Mouse (Mus musculus) MEL (cell line): Measurements from ENCODE around the gene Zfp385b. TPM values are rescaled to one million over a fixed set of nuclear protein-coding genes. Genes with fewer than 3 reads are reported as not detected.

Experiments used
- DNase-seq: peaks from one replicate; pipeline ENCODE4 v3.0.0; 2011; ENCODE audit warnings: low read depth, low spot score
- H3K27ac ChIP-seq: 2 replicates; pipeline ENCODE4 v1.5.1; 2012; ENCODE audit warnings: low read depth, mild to moderate bottlenecking, control low read depth, low read length, moderate library complexity; ENCODE audit not compliant: control insufficient read depth
- H3K27me3 ChIP-seq, 2 experiments: fragments of 150-350 bp in 1 of 2; sonication (generic) in 1 of 2; 2 replicates each; pipeline ENCODE4 v1.6.1; 2012; ENCODE audit warnings: low read length in 2 of 2, mild to moderate bottlenecking in 2 of 2, improper control_type of control experiment in 1 of 2, moderate library complexity in 1 of 2; ENCODE audit not compliant: insufficient read depth in 2 of 2, control insufficient read depth in 1 of 2
- H3K36me3 ChIP-seq, 2 experiments: 2 replicates each; pipeline ENCODE4 v1.6.1; 2012 to 2014; ENCODE audit warnings: low read length in 2 of 2, improper control_type of control experiment in 1 of 2, inconsistent platforms in 1 of 2, mild to moderate bottlenecking in 1 of 2; ENCODE audit not compliant: insufficient read depth in 2 of 2, control insufficient read depth in 1 of 2
- H3K4me1 ChIP-seq, 2 experiments: fragments of 150-350 bp in 1 of 2; sonication (generic) in 1 of 2; 2 replicates each; pipeline ENCODE4 v1.6.1; 2012; ENCODE audit warnings: low read length in 2 of 2, improper control_type of control experiment in 1 of 2, mild to moderate bottlenecking in 1 of 2; ENCODE audit not compliant: insufficient read depth in 2 of 2, control insufficient read depth in 1 of 2
- H3K4me3 ChIP-seq, 2 experiments: fragments of 150-350 bp in 1 of 2; sonication (generic) in 1 of 2; 2 replicates each; pipeline ENCODE4 v1.5.1; 2012; ENCODE audit warnings: low read depth in 2 of 2, low read length in 2 of 2, mild to moderate bottlenecking in 2 of 2, moderate library complexity in 2 of 2, control low read depth in 1 of 2, improper control_type of control experiment in 1 of 2; ENCODE audit not compliant: control insufficient read depth in 1 of 2, insufficient read depth in 1 of 2
- H3K79me2 ChIP-seq: 2 replicates; pipeline ENCODE4 v1.6.1; 2012; ENCODE audit warnings: mild to moderate bottlenecking, low read length, moderate library complexity; ENCODE audit not compliant: control insufficient read depth, poor library complexity, insufficient read depth
- H3K9ac ChIP-seq: 2 replicates; pipeline ENCODE4 v1.6.1; 2012; ENCODE audit warnings: low read depth, mild to moderate bottlenecking, control low read depth, low read length, moderate library complexity; ENCODE audit not compliant: control insufficient read depth, poor library complexity, severe bottlenecking
- H3K9me3 ChIP-seq: fragments of 150-350 bp; sonication (generic); replicated peaks from 2 replicates; pipeline ENCODE4 v1.6.1; 2012; ENCODE audit warnings: mild to moderate bottlenecking, low read length, improper control_type of control experiment, moderate library complexity; ENCODE audit not compliant: insufficient read depth
- CHD1 ChIP-seq: IDR thresholded peaks from 2 replicates; pipeline ENCODE4 v1.6.1; 2012; ENCODE audit warnings: low read depth, mild to moderate bottlenecking, inconsistent platforms, low read length, improper control_type of control experiment
- CTCF ChIP-seq, 3 experiments: IDR thresholded peaks in 2 of 3; conservative IDR thresholded peaks in 1 of 3; 2 replicates each; pipeline ENCODE4 v1.5.1; 2011 to 2012; ENCODE audit warnings: low read length in 3 of 3, low read depth in 2 of 3, mild to moderate bottlenecking in 2 of 3, improper control_type of control experiment in 1 of 3, inconsistent platforms in 1 of 3, mixed read lengths in 1 of 3, moderate library complexity in 1 of 3; ENCODE audit not compliant: control insufficient read depth in 1 of 3, insufficient read depth in 1 of 3, poor library complexity in 1 of 3, severe bottlenecking in 1 of 3
- EP300 ChIP-seq, 2 experiments: IDR thresholded peaks; 2 replicates each; pipeline ENCODE4 v1.6.1; 2011; ENCODE audit warnings: improper control_type of control experiment in 2 of 2, low read length in 2 of 2, low read depth in 1 of 2, mild to moderate bottlenecking in 1 of 2
- ETS1 ChIP-seq: IDR thresholded peaks from 2 replicates; pipeline ENCODE4 v1.6.1; 2012; ENCODE audit warnings: low read depth, mild to moderate bottlenecking, inconsistent platforms, low read length, improper control_type of control experiment, moderate library complexity
- GABPA ChIP-seq: IDR thresholded peaks from 2 replicates; pipeline ENCODE4 v1.6.1; 2012; ENCODE audit warnings: low read depth, mild to moderate bottlenecking, inconsistent platforms, low read length, improper control_type of control experiment, moderate library complexity
- GATA1 ChIP-seq: IDR thresholded peaks from 2 replicates; pipeline ENCODE4 v1.6.1; 2011; ENCODE audit warnings: low read depth, low read length, improper control_type of control experiment
- HCFC1 ChIP-seq: IDR thresholded peaks from 2 replicates; pipeline ENCODE4 v1.6.1; 2012; ENCODE audit warnings: low read depth, mild to moderate bottlenecking, inconsistent platforms, low read length, improper control_type of control experiment, moderate library complexity
- JUND ChIP-seq: IDR thresholded peaks from 2 replicates; pipeline ENCODE4 v1.6.1; 2011; ENCODE audit warnings: low read depth, mild to moderate bottlenecking, improper control_type of control experiment, low read length
- MAFK ChIP-seq: IDR thresholded peaks from 2 replicates; pipeline ENCODE4 v1.6.1; 2011; ENCODE audit warnings: low read depth, mild to moderate bottlenecking, low read length, improper control_type of control experiment, borderline replicate concordance
- MAX ChIP-seq: IDR thresholded peaks from 2 replicates; pipeline ENCODE4 v1.6.1; 2011; ENCODE audit warnings: low read length, improper control_type of control experiment
- MAZ ChIP-seq: IDR thresholded peaks from 2 replicates; pipeline ENCODE4 v1.6.1; 2012; ENCODE audit warnings: low read depth, mild to moderate bottlenecking, inconsistent platforms, low read length, improper control_type of control experiment
- NELFE ChIP-seq: IDR thresholded peaks from 2 replicates; pipeline ENCODE4 v1.6.1; 2011; ENCODE audit warnings: low read depth, low read length, improper control_type of control experiment
- NRF1 ChIP-seq: IDR thresholded peaks from 2 replicates; pipeline ENCODE4 v1.6.1; 2014; ENCODE audit warnings: low read depth, mild to moderate bottlenecking, inconsistent platforms, low read length, improper control_type of control experiment, moderate library complexity; ENCODE audit not compliant: poor library complexity, insufficient read depth, severe bottlenecking
- POLR2AphosphoS2 ChIP-seq: IDR thresholded peaks from 2 replicates; pipeline ENCODE4 v1.6.1; 2011; ENCODE audit warnings: low read length, improper control_type of control experiment
- POLR2AphosphoS5 ChIP-seq: IDR thresholded peaks from 2 replicates; pipeline ENCODE4 v1.6.1; 2012; ENCODE audit warnings: low read depth, borderline replicate concordance, mild to moderate bottlenecking, inconsistent platforms, low read length, moderate library complexity, mixed read lengths
- RAD21 ChIP-seq: IDR thresholded peaks from 2 replicates; pipeline ENCODE4 v1.6.1; 2011; ENCODE audit warnings: mild to moderate bottlenecking, low read depth, low read length, improper control_type of control experiment
- RCOR1 ChIP-seq: IDR thresholded peaks from 2 replicates; pipeline ENCODE4 v1.6.1; 2012; ENCODE audit warnings: low read depth, mild to moderate bottlenecking, inconsistent platforms, low read length, improper control_type of control experiment
- SMC3 ChIP-seq: IDR thresholded peaks from 2 replicates; pipeline ENCODE4 v1.6.1; 2011; ENCODE audit warnings: low read depth, low read length, improper control_type of control experiment
- TAL1 ChIP-seq: IDR thresholded peaks from 2 replicates; pipeline ENCODE4 v1.6.1; 2012; ENCODE audit warnings: mild to moderate bottlenecking, inconsistent platforms, low read length, moderate library complexity, mixed read lengths
- TCF12 ChIP-seq: IDR thresholded peaks from 2 replicates; pipeline ENCODE4 v1.6.1; 2014; ENCODE audit warnings: low read depth, mild to moderate bottlenecking, inconsistent platforms, low read length, improper control_type of control experiment, moderate library complexity
- UBTF ChIP-seq: IDR thresholded peaks from 2 replicates; pipeline ENCODE4 v1.6.1; 2012; ENCODE audit warnings: low read depth, mild to moderate bottlenecking, inconsistent platforms, low read length, improper control_type of control experiment, moderate library complexity, borderline replicate concordance; ENCODE audit not compliant: insufficient read depth
- USF1 ChIP-seq: IDR thresholded peaks from 2 replicates; pipeline ENCODE4 v1.6.1; 2014; ENCODE audit warnings: low read depth, mild to moderate bottlenecking, inconsistent platforms, low read length, improper control_type of control experiment, moderate library complexity
- ZC3H11A ChIP-seq: IDR thresholded peaks from 2 replicates; pipeline ENCODE4 v1.6.1; 2012; ENCODE audit warnings: low read depth, mild to moderate bottlenecking, inconsistent platforms, low read length, improper control_type of control experiment
- ZKSCAN1 ChIP-seq: IDR thresholded peaks from 2 replicates; pipeline ENCODE4 v1.6.1; 2012; ENCODE audit warnings: low read depth, mild to moderate bottlenecking, inconsistent platforms, low read length, improper control_type of control experiment, moderate library complexity
- ZMIZ1 ChIP-seq: IDR thresholded peaks from 2 replicates; pipeline ENCODE4 v1.6.1; 2012; ENCODE audit warnings: low read depth, mild to moderate bottlenecking, inconsistent platforms, low read length, improper control_type of control experiment, moderate library complexity
- polyA plus RNA-seq, 2 experiments: library from polyadenylated mRNA; stranded (reverse) in 1 of 2; unstranded in 1 of 2; fragments of >175 nt in 1 of 2; fragments of >200 nt in 1 of 2; gene quantifications; 2 replicates each; pipeline versions ENCODE4 v1.2.1 to v1.2.4; 2012; ENCODE audit warnings: low replicate concordance in 2 of 2, low read depth in 1 of 2; ENCODE audit not compliant: insufficient read length in 2 of 2, insufficient read depth in 1 of 2, missing spikeins in 1 of 2
- total RNA-seq: library from RNA; depleted of rRNA; stranded (reverse); fragments of 300-350 nt; gene quantifications from 2 replicates; pipeline ENCODE4 v1.2.3, GENCODE M21; 2012

The Zfp385b gene
- total and polyA plus RNA-seq, 3 experiments = not detected

DNA sequence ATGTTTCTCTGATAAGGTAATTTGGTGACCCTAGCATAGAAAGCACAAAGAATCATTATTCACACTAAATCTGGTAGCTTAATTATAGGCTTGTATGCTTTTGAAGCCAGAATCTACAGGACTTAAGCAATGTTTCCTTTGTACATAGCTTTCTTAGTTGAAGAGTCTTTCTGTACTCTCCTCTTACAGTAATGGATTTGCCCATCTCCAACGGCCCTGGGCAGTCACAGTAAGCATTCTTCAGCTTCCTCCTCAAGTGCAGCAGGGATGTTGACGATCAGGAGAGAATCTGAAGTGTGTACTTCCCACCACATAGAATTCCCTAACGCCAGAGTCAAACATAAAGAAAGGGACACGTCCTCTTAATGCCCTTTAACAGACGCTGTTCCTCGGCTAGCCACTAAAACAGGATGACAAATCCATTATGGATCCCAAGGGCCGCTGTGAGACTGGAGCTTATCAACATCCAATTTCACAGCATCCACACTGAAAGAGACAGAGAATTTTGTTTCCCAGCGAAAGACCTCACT is 370.4 kb downstream of the Zfp385b start:
- Histone ChIP-seq H3K36me3 (no peaks in the 10 kb centered on the region), H3K4me3 (no peak overlapping the region), H3K9me3 (no peaks in the 10 kb centered on the region), H3K27ac (no peak overlapping the region), H3K27me3 (no peaks in the 10 kb centered on the region), H3K9ac (no peak overlapping the region), H3K79me2 (no peaks in the 10 kb centered on the region), H3K4me1 (no peaks in the 10 kb centered on the region)
- no peak for DNase-seq
- TF ChIP-seq NELFE (no peak), CTCF (IDR thresholded peaks at IDR 0.05 in 2 of 3, conservative IDR thresholded peaks at IDR 0.05 in 1 of 3; ENCODE audit: control insufficient read depth in 1 of 3, insufficient read depth in 1 of 3, low read depth in 2 of 3, low read length in 3 of 3, poor library complexity in 1 of 3, severe bottlenecking in 1 of 3) (no peak), CHD1 (no peak), HCFC1 (no peak), RCOR1 (no peak), JUND (no peak), USF1 (no peak), GABPA (no peak)

DNA sequence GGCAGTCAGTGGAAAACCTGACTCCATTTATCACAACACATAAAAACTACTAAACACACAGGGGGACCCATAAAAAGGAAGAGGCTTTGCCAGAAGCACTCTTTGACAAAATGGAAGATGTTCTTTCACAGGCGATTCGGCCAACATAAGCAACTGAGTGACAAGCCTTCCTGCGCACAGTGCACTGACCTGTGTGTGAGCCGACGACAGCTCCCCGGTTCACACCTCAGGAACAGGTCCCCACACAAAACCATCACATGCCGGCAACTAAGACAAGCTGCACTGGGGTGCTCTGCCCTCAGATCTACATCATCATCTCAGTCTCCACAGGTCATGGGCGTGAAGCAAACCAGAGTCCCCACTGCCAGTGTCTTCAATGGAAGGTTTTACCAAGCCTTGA is 375.2 kb downstream of the Zfp385b start:
- Histone ChIP-seq H3K9ac (no peak overlapping the region), H3K79me2 (no peaks in the 10 kb centered on the region), H3K9me3 (no peaks in the 10 kb centered on the region)

DNA sequence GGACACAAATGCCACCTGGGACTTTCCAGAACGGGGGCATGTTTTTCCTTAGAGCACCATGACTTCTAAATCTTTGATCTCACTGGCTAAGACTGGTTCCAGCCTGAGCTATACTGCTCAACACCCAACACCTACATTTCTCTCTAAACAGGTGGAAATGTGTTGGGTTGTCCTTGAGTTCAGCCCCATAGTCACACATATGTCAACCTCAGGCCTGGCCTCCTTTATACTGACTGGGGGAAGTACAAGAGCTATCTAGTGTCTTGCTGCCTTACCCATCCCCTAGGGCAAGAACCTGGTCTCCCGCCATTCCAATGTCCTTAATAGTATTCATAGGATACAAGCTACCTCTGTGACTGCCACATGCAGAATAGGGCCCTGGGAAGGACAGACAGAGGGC is 378.8 kb downstream of the Zfp385b start:
- H3K4me1 ChIP-seq = no peaks in the 10 kb centered on the region
- H3K4me3 ChIP-seq = no peak overlapping the region
- H3K9ac ChIP-seq = no peak overlapping the region
- H3K36me3 ChIP-seq = no peaks in the 10 kb centered on the region
- no peaks in the 10 kb centered on the region for H3K79me2 ChIP-seq
- H3K27me3 ChIP-seq = no peaks in the 10 kb centered on the region
- TF ChIP-seq ZMIZ1 = no peak
- no peak for TF ChIP-seq CTCF (IDR thresholded peaks at IDR 0.05 in 2 of 3, conservative IDR thresholded peaks at IDR 0.05 in 1 of 3; ENCODE audit: control insufficient read depth in 1 of 3, insufficient read depth in 1 of 3, low read depth in 2 of 3, low read length in 3 of 3, poor library complexity in 1 of 3, severe bottlenecking in 1 of 3)
- no peak for TF ChIP-seq MAFK
- no peak for TF ChIP-seq SMC3
- TF ChIP-seq ZC3H11A = no peak
- no peak for TF ChIP-seq CHD1
- TF ChIP-seq MAX = no peak
- TF ChIP-seq, all 39 proteins: peak for 0
- no peak for DNase-seq
- H3K9me3 ChIP-seq = no peaks in the 10 kb centered on the region
- no peak overlapping the region for H3K27ac ChIP-seq

More for the DNA sequence above, 375.2 kb downstream of the Zfp385b start:
- no peak overlapping the region for H3K4me3 ChIP-seq
- no peak for DNase-seq
- H3K27ac ChIP-seq = no peak overlapping the region
- H3K36me3 ChIP-seq = no peaks in the 10 kb centered on the region
- no peaks in the 10 kb centered on the region for H3K4me1 ChIP-seq
- TF ChIP-seq POLR2AphosphoS2 (no peak), NRF1 (no peak), USF1 (no peak), ETS1 (no peak), ZKSCAN1 (no peak), NELFE (no peak), TCF12 (no peak), MAZ (no peak), GATA1 (no peak), EP300 (IDR thresholded peaks at IDR 0.05; ENCODE audit: low read depth in 1 of 2, low read length in 2 of 2) (no peak), RAD21 (no peak), POLR2AphosphoS5 (no peak), UBTF (no peak), RCOR1 (no peak), MAX (no peak), TAL1 (no peak)
- H3K27me3 ChIP-seq = no peaks in the 10 kb centered on the region
